Mouse (Mus musculus) erythroblast, embryonic 14.5 days (primary cell): ENCODE measurements around the gene Saa2. TPM values are rescaled to one million over a fixed set of nuclear protein-coding genes. Genes with fewer than 3 reads are reported as not detected.
A peak's percentile ranks its signal among the peaks of the same experiment; 100 is the strongest.

Source experiments
- H3K27me3 ChIP-seq: 2 replicates; pipeline ENCODE4 v1.6.1; 2012; ENCODE audit warnings: inconsistent platforms; ENCODE audit not compliant: control insufficient read depth
- H3K36me3 ChIP-seq: 2 replicates; pipeline ENCODE4 v1.6.1; 2012; ENCODE audit warnings: mild to moderate bottlenecking, inconsistent platforms; ENCODE audit not compliant: control insufficient read depth
- H3K4me1 ChIP-seq: 2 replicates; pipeline ENCODE4 v1.6.1; 2012; ENCODE audit warnings: inconsistent platforms; ENCODE audit not compliant: control insufficient read depth
- H3K4me3 ChIP-seq: replicated peaks from 2 replicates; pipeline ENCODE3; 2012; ENCODE audit warnings: moderate library complexity, mild to moderate bottlenecking, inconsistent platforms
- H3K9me3 ChIP-seq: 2 replicates; pipeline ENCODE4 v1.6.1; 2012; ENCODE audit warnings: low read length, inconsistent platforms, mixed read lengths; ENCODE audit not compliant: control insufficient read depth
- GATA1 ChIP-seq: IDR thresholded peaks from 2 replicates; pipeline ENCODE4 v1.6.1; 2012; ENCODE audit warnings: low read length, inconsistent platforms, mixed read lengths
- TAL1 ChIP-seq: IDR thresholded peaks from 3 replicates; pipeline ENCODE4 v1.6.1; 2012; ENCODE audit warnings: low read length, inconsistent platforms, mixed read lengths
- polyA plus RNA-seq: library from polyadenylated mRNA; stranded (reverse); fragments of >175 nt; gene quantifications from 2 replicates; pipeline ENCODE4 v1.2.3, GENCODE M21; 2012

The Saa2 gene
- polyA plus RNA-seq, 1 experiment: not detected

DNA sequence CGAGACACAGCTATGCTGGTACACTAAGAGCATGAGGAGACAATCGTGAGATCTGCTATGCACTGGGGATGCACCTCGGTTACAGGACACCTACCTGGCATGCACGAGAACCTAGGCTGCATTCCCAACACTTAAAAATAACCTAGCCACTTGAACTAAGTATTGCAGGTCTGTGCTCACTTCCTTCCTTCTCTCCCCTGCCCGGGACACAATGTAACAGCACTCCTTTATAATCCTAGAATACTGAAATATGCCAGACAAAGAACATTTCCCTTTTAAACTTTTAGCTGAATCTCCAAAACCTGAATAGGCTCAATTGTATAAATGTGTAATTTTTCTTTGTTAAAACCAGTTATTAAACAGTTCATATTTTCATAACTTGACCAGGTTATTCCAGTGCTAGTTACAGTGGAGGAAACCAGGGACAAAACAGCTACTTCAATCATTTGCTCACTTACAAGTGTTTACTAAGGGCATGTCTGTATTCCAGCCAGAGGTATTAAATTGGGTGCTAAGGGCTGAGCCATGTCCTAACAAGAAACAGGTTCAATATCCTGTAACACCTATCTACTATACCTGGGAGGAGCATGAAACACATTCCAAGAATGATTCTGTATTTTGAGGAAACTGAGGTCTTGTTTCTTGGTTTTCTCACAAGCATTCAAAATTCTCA is 37.7 kb downstream of the Saa2 start:
- no peaks in the 10 kb centered on the region for H3K27me3 ChIP-seq
- H3K4me1 ChIP-seq: peaks cover 7% of the 10 kb centered on the region
- peaks cover 45% of the 10 kb centered on the region for H3K36me3 ChIP-seq
- TF ChIP-seq GATA1: no peak
- no peak for TF ChIP-seq TAL1
- no peaks in the 10 kb centered on the region for H3K9me3 ChIP-seq
- H3K4me3 ChIP-seq: no peak overlapping the region

DNA sequence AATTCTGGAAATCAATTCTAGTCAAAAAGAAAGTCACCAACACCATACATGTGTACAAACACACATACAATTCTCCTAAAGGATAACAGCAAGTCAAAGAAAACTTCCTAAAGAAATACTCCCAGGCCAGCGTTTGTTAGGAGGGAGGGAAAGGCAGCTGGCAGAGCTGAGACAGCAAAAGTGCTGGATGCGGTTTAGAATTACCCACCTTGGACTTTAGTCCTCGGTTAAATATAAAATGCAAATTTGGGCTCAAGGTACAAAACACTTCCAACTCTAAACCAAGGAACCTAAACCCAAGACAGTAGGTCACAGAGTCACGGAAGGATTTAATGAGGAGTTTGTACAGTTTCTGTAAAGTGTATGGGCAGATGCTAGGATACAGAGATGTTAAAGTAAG is 42.3 kb downstream of the Saa2 start:
- H3K4me1 ChIP-seq: peaks cover 35% of the 10 kb centered on the region
- TF ChIP-seq TAL1 (no peak), GATA1 (no peak)
- peaks cover 23% of the 10 kb centered on the region for H3K36me3 ChIP-seq
- H3K27me3 ChIP-seq: no peaks in the 10 kb centered on the region
- no peaks in the 10 kb centered on the region for H3K9me3 ChIP-seq
- H3K4me3 ChIP-seq: no peak overlapping the region

DNA sequence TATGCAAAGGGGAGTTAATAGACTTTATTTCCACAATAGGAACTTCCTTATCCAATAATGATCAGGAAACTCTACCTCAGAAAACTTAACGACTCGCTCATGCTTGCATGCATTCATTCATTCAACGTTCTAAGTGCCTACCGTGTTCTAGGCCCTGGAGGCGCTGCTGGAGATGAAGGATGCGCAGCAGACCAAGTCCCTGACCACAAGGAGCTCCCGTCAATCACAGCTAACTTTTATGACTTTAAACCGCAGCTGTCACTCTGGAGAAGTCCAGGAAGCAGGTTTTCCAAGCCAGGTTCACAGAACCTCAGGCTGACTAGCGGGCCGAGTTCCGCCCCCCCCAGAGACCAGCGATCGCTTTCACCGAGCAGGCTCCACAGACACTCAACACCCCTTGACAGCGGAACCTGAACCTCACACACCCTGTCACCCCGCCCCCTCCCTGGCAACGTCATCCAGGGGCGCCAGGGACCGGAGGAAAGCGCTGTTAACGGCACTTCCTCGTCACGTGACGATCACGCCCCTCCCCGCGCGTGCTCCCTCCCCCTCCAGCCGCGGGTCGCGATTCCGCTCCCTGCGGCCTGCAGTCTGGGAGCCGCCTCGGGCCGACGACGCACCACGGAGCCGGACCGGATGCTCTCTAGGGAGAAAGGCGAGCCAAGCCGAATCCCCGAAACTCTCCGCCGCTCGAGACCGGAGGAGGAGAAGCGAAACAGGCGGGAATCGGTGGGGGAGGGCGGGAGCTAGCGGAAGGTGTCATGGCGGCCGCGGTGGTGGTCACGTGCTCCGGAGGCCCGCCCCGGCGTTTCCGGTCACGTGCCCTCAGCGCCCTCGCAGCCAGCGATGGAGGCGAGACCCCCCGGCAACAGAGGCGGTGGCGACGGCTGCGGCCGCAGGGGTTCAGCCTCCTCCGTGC is 44.0 kb downstream of the Saa2 start, which contains the start of the genes Hps5 and Gtf2h1:
Gene Hps5, minus strand, starts transcription at position 778 of the 919 bp plus-strand sequence.
Gene Gtf2h1, plus strand, starts transcription at position 817 of the 919 bp plus-strand sequence.
- H3K9me3 ChIP-seq: no peaks in the 10 kb centered on the region
- no peak for TF ChIP-seq GATA1
- TF ChIP-seq TAL1: no peak
- H3K4me1 ChIP-seq: peaks cover 35% of the 10 kb centered on the region
- H3K36me3 ChIP-seq: peaks cover 24% of the 10 kb centered on the region
- H3K4me3 ChIP-seq: peak within 1 kb of the TSS; percentile 70
- no peaks in the 10 kb centered on the region for H3K27me3 ChIP-seq

DNA sequence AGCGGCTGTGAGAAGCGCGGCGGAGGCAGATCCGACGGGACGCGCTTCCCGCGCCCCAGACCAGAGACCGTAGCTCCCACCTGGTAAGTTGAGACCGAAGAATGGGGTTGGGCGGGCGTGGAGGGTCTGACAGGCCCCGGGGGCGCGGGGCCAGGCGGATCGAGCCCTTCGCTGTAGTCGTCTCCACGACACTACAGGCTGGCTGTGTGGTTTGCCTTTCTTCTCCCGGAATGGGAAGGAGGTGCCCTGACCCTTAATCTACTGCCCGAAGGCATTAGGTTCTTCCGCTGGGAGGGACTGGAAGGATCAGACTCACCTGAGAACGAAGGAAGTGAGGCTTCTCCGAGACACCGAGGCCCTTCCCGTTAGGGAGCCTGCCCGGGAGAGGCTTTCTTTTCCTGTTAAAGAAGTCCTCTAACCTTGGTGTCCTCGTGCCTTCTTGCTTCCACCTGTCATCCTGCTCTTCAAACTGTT is 44.7 kb downstream of the Saa2 start:
- TF ChIP-seq TAL1: no peak
- TF ChIP-seq GATA1: no peak
- Histone ChIP-seq H3K36me3 (peaks cover 25% of the 10 kb centered on the region), H3K4me1 (peaks cover 35% of the 10 kb centered on the region), H3K9me3 (no peaks in the 10 kb centered on the region), H3K27me3 (no peaks in the 10 kb centered on the region), H3K4me3 (peak overlapping the region; percentile 70)

DNA sequence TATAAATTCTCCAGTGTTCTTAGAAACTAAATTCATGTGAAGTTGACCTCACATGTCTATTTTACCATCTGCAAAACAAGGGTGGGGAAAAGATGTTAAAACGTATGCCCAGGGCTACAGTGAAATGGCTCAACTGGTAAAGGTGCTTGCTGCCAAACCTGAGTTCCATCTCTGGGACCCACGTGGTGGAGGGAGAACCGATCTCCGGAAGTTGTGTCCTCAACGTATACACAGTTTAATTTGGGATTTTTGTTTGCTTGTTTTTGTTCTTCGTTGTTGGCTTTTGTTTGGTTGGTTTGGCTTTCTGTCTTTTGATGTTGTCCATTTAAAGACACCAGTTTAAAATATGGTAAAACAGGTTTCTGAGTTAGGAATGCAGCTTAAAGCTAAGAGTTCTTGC is 45.2 kb downstream of the Saa2 start:
- TF ChIP-seq GATA1 (no peak), TAL1 (no peak)
- Histone ChIP-seq H3K4me1 (peaks cover 32% of the 10 kb centered on the region), H3K9me3 (no peaks in the 10 kb centered on the region), H3K27me3 (no peaks in the 10 kb centered on the region), H3K36me3 (peaks cover 30% of the 10 kb centered on the region), H3K4me3 (peak overlapping the region; percentile 70)

Other genes starting within 250 kb of the Saa2 start
- gene Sergef, start 112.0 kb upstream of the Saa2 start, polyA plus RNA-seq: 0.16 and 0.26 TPM in 2 replicates
- not detected in 2 replicates for gene Tph1, start 79.3 kb upstream of the Saa2 start, polyA plus RNA-seq
- 0.28 and 0.44 TPM in 2 replicates for gene Saal1, start 41.1 kb upstream of the Saa2 start, polyA plus RNA-seq
- gene Saa3, start 36.1 kb upstream of the Saa2 start, polyA plus RNA-seq: not detected in 2 replicates
- not detected in 2 replicates for gene Saa4, start 19.2 kb upstream of the Saa2 start, polyA plus RNA-seq
- gene Saa1, start 8.8 kb upstream of the Saa2 start, polyA plus RNA-seq: not detected in 2 replicates
- gene Hps5, start 44.3 kb downstream of the Saa2 start, polyA plus RNA-seq: 0.09 TPM in 2 replicates
- 0.99 and 1.7 TPM in 2 replicates for gene Gtf2h1, start 44.3 kb downstream of the Saa2 start, polyA plus RNA-seq
- gene Ldha, start 89.7 kb downstream of the Saa2 start, polyA plus RNA-seq: 12.0 and 18.0 TPM in 2 replicates
- 0.04 TPM in 1 of 2 replicates, not detected in the other for gene Ldhc, start 109.4 kb downstream of the Saa2 start, polyA plus RNA-seq
- 3.8 and 4.1 TPM in 2 replicates for gene Tsg101, start 168.2 kb downstream of the Saa2 start, polyA plus RNA-seq
- 0.02 and 0.03 TPM in 2 replicates for gene Uevld, start 206.7 kb downstream of the Saa2 start, polyA plus RNA-seq
- not detected in 2 replicates for gene Gm9999, start 231.8 kb downstream of the Saa2 start, polyA plus RNA-seq